Mouse (Mus musculus): ENCODE results near the gene Ppa1. TPM values are rescaled to one million over a fixed set of nuclear protein-coding genes. Genes with fewer than 3 reads are reported as not detected.

Ppa1 gene
- total and polyA plus RNA-seq, 3 experiments: 178 to 337 (median 249) TPM

DNA sequence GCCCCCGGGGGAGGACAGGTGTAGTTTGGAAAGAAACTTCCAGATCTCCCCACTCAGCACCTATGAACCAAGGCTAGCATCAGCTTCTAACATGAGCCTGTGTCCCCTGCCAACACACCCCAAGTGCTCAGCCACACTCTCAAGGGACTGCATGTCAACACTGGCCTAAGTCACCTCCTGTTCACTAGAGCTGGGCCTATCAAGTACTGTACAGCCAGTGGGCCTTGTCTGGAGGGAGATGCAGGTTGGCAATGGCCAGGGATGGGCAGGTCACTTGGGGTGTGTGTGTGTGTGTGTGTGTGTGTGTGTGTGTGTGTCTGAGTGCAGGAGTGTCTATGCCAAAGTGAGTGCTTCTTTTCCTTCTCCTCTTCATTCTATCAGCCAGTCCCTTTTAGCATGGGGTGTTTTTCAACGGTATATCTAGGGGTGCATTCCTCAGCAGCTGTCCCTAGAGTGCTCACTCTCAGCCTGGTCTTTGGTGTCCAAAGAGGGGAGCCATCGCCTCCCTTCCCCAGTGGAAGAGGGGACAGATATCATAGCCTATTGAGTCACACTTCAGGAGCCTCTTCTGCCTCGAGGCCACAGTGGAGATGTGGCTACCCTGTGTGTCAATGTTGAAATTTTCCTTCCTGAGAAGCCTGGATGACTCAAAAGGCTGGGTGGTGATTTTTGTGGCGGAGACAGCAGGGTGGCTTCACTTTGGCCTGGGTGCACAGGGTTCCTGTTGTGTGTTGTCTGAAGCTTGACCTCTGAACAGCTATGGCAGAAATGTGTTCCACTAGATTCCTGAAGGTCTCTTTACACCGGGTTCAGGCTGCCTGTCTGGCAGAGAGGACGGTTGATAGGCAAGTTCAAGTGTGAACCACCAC is 67.9 kb downstream of the Ppa1 start:
- no peaks in the 10 kb centered on the region for H3K9me3 ChIP-seq (replicated peaks; ENCODE audit: low read length)
- DNase-seq (ENCODE audit: extremely low read depth): no peak
- H3K9ac ChIP-seq (ENCODE audit: insufficient read depth, low read depth): peak overlapping the region; percentile 71; the same call in 1 of the 2 replicates
- peaks cover 0 to 9% of the 10 kb centered on the region in 2 experiments for H3K36me3 ChIP-seq (replicated peaks in 1 of 2; ENCODE audit: control insufficient read depth in 1 of 2, insufficient read depth in 1 of 2, low read length in 1 of 2)
- peaks cover 11% of the 10 kb centered on the region for H3K27me3 ChIP-seq (replicated peaks)
- no peaks in the 10 kb centered on the region for H3K79me2 ChIP-seq (replicated peaks; ENCODE audit: control insufficient read depth, extremely low read depth, insufficient read depth, poor library complexity, severe bottlenecking)
- peaks cover 7 to 10% of the 10 kb centered on the region in 2 experiments for H3K4me1 ChIP-seq (ENCODE audit: control insufficient read depth in 1 of 2, insufficient read depth in 2 of 2)
- peak overlapping the region; percentile 9 to 81 (median 13) for H3K4me3 ChIP-seq (replicated peaks in 1 of 3; ENCODE audit: low read depth in 2 of 3, low read length in 2 of 3, poor library complexity in 1 of 3)
- TF ChIP-seq ZKSCAN1 (IDR thresholded peaks at IDR 0.05; ENCODE audit: borderline replicate concordance, low read depth, low read length): no peak
- no peak for TF ChIP-seq MXI1 (IDR thresholded peaks at IDR 0.05; ENCODE audit: low read depth, low read length)
- no peak for TF ChIP-seq HCFC1 (IDR thresholded peaks at IDR 0.05; ENCODE audit: low read depth, low read length)
- TF ChIP-seq ZC3H11A (IDR thresholded peaks at IDR 0.05; ENCODE audit: low read depth, low read length): no peak
- no peak for TF ChIP-seq EP300 (IDR thresholded peaks at IDR 0.05; ENCODE audit: low read length)
- TF ChIP-seq MAFK (IDR thresholded peaks at IDR 0.05; ENCODE audit: insufficient replicate concordance, low read length): no peak
- no peak for TF ChIP-seq ZNF384 (IDR thresholded peaks at IDR 0.05; ENCODE audit: low read depth, low read length)
- no peak for TF ChIP-seq JUN (IDR thresholded peaks at IDR 0.05; ENCODE audit: insufficient read depth, low read depth, low read length)
- TF ChIP-seq SIN3A (IDR thresholded peaks at IDR 0.05; ENCODE audit: low read length): no peak
- TF ChIP-seq TCF12 (IDR thresholded peaks at IDR 0.05; ENCODE audit: low read depth, low read length): no peak
- no peak for TF ChIP-seq USF2 (conservative IDR thresholded peaks at IDR 0.05; ENCODE audit: low read depth, low read length)
- no peak for TF ChIP-seq POLR2AphosphoS2 (IDR thresholded peaks at IDR 0.05; ENCODE audit: low read depth, low read length)
- TF ChIP-seq MYC (IDR thresholded peaks at IDR 0.05; ENCODE audit: low read depth, low read length): no peak
- no peak for TF ChIP-seq RCOR1 (conservative IDR thresholded peaks at IDR 0.05; ENCODE audit: low read depth, low read length)
- TF ChIP-seq KAT2A (IDR thresholded peaks at IDR 0.05; ENCODE audit: insufficient replicate concordance, low read length): no peak
- no peak for TF ChIP-seq NRF1 (IDR thresholded peaks at IDR 0.05; ENCODE audit: low read depth, low read length)
- TF ChIP-seq CTCF (conservative IDR thresholded peaks at IDR 0.05 in 1 of 2, IDR thresholded peaks at IDR 0.05 in 1 of 2; ENCODE audit: low read depth in 2 of 2, low read length in 2 of 2): no peak
- peak overlapping the region; percentile 77 for H3K4me2 ChIP-seq (ENCODE audit: insufficient read depth, low read depth, poor library complexity, severe bottlenecking)
- dilution Hi-C loops (cut with MboI; ENCODE audit: extremely low pct_ligation_motif_present, extremely low pct_unique_long_range_greater_than_20kb, low sequenced_read_pairs) (no loop called here), in situ Hi-C loops (cut with MboI; ENCODE audit: low pct_ligation_motif_present, low pct_unique_long_range_greater_than_20kb, low sequenced_read_pairs) (no loop called here)
- no peak overlapping the region for H3K27ac ChIP-seq (ENCODE audit: insufficient read depth, low read depth)

Measured in CH12.LX (cell line).